Mouse (Mus musculus) cerebellum, postnatal 10 days (tissue): Measurements from ENCODE around the gene Zfp865.
A peak's percentile ranks its signal among the peaks of the same experiment; 100 is the strongest.
"Not testable (repeated sequence)": the region's sequence is repeated elsewhere in the genome, so short reads cannot be mapped to it uniquely, and the experiment has no call there.

Experiments
- DNase-seq, 2 experiments: peaks; one replicate each; pipeline ENCODE4 v3.0.0; 2021; ENCODE audit warnings: mixed read lengths in 2 of 2

Gene Zfp865

DNA sequence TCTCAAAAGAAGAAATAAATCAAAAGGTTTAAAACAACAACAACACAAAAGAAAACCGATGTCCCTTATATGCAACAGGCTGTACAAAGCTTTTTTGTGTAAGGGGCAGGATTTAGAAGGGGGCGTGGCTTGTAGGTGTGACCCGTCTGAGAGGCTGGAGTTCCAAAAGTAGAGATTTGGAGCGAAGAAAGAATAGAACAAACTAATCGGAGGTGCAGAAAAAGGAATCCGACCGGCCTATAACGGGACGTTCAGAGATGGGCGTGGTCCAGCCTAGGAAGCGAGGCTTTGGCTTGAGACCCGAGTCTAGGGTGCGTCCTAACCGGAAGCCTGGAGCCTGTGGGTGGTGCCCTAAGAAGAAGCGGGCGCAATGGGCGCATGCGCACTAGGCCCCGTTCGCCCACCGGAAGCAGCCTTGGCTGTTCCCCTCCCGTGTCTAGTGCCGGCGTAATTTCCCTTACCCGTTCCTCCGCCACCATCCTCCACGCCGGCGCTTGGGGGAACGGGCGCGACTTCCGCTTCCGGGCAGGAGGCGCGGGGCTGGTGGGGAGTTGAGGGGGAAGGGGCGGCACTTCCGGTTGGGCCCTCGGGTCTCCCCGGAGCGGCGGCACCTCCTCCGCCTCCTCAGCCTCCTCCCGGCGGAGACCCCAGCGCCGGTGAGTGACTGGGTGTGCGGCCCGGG, at the start of gene Zfp865, which contains the start of gene Ccdc106:
Gene Zfp865, plus strand, starts transcription at position 377 of the 682 bp plus-strand sequence.
Gene Ccdc106, plus strand, starts transcription at position 554 of the 682 bp plus-strand sequence.
- DNase-seq = peak; percentile 99

DNA sequence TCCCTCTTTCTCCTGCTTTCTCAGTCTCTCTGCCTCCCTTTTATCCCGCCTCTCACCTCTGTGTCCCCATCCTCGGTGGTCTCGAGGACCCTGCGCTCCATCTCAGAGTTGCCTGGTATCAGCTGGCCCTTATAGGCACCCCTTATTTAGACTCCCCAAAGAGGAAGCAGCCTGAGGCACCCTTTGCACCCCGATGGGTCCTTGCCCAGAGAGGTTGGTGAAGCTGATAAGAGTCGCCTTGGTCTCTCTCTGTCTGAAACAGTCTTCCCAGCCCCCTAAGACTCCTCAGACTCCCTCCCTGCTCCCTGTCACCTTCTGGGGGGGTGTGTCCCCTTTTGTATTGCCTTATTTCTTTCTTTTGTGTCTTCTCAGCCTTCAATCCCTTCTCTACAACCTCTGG, 49.1 kb upstream of the Zfp865 start, which contains the start of gene Sbk3:
Gene Sbk3, minus strand, starts transcription at position 101 of the 400 bp plus-strand sequence.
- no peak for DNase-seq

DNA sequence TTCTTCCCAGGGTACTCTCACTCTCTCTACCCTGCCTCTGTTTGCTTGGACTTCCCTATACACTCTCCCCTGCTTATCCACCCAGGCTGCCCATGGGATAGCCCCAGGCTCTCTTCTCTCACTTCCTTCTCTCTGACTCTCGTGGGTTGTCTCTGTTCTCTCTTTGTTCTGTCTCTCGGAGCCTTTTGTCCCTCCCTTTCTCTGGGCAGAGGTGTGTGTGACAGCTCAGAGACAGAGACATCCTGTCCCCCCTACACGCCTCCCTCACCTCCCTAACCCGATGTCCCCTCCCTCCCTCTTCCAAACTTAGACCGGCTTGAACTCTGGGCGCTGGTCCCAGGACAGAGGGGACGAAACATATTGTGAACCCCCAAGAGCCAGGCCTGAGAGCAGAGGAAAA, 48.5 kb upstream of the Zfp865 start:
- no peak for DNase-seq

DNA sequence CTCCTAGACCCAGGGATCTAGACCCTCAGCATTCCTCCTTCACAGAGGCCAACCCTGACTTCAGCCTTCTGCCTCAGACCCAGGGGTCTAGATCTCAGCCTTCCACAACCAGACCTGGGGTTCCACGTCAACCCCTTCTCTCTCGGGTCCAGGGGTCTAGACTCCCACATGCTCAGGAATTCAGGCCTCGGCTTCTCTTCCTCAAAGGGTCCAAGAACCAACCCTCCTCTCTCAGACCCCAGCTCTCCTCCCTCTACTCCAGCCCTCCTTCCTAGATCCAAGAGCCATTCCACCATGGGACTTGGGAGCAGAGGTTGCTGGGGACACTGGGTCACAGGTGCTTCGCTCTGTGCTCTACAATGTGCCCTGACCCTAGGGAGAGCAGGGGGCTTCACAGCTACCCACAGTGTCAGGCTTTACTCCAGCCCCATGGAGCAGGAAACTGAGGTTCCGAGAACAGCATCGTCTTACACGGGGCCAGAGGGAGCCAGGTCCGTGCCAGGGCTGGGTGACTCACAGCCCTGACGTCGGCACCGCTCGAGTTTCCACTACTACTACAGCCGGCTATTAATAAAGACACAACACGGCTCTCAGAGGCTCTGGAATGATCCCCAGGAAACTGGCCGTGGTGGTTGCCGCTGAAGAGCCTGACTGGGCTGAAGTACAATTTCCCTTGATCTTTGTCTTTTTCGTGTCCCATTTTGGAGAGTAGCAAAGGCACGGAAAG, 47.7 kb upstream of the Zfp865 start:
- DNase-seq = no peak

DNA sequence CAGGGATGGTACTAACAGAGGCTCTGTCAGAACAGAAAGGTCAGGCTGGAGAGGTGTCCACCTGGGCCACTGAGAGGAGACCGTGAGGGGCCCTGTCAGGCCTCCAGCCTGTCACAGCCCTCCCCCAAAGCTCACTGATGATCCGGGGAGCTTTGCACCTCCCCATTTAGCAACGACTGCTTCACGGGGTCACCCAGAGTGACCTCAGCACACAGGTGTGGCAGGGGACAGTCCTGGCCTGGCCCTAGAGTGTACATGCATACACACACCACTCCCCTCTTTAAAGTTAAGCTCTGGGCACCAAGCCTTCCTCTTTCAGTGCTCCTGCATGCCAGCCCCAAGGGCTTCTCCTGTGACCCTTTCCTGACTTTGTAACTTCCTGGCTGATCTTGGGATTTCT, 44.7 kb upstream of the Zfp865 start:
- DNase-seq = no peak

DNA sequence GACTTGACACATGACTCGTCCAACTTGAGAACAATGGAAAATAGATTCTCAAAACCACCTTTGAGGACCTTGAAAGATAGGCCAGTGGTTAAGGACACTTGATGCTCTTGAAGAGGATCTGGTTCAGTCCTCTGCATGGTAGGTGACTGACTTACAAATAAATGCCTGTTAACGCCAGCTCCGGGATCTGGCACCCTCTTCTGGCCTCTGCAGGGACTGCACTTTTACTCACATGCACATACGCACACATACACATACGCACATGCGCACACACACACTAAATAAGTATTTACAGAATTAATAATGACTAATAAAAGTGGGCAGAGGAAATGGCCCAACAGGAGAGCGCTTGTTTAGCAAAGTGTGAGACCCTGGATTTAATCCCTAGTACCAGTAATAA, 43.3 kb upstream of the Zfp865 start:
- no peak for DNase-seq

DNA sequence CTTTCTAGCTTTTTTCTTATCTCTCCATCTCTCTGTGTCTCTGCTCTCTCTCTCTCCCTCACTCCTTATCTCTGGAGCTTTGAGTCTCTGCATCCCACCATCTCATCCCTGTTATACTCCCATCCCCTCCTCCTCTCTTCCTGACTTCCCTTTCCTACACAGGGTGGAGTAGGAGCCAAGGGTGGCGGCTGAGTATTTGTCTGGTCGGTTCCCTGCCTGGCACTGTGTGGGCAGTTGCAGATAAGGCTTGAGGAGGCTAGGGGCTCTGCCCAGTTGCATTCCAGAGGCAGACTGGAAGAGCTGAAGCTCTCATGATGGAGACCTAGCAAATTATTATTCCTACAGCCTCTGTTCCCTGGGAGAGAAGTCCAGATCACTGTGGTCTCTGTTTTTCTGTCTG, 31.9 kb upstream of the Zfp865 start:
- no peak for DNase-seq

DNA sequence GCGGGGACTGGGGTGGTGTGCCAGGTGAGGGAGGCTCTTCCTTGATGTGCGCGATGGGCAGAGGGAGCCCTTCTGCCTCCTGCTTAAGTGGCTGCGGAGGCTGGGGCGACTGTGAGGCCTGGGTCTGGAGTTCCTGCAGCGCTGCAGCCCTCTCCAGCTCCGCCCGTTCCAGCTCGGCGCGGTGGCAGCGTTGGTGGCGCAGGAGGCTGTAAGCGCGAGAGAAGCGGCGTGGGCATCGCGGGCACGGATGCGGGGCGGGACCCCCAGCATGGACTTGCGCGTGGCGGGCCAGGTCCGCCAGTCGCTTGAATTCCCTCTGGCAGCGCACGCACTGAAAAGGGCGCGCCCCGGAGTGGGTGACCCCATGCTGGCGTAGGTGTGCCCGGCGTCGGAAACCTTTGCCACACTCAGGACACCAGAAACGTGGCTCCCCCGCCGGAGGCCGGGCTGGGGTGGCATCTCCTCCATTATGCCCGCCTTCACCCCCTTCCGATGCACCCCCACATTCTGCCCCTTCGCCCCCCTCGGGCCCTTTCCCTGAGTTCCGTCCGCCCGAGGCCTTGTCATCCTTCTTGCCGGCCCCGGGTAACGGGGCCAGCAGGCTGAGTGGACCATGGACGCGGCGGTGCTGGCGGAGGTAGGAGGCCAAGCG, 26.7 kb upstream of the Zfp865 start:
- DNase-seq = peak; percentile 35 to 42

DNA sequence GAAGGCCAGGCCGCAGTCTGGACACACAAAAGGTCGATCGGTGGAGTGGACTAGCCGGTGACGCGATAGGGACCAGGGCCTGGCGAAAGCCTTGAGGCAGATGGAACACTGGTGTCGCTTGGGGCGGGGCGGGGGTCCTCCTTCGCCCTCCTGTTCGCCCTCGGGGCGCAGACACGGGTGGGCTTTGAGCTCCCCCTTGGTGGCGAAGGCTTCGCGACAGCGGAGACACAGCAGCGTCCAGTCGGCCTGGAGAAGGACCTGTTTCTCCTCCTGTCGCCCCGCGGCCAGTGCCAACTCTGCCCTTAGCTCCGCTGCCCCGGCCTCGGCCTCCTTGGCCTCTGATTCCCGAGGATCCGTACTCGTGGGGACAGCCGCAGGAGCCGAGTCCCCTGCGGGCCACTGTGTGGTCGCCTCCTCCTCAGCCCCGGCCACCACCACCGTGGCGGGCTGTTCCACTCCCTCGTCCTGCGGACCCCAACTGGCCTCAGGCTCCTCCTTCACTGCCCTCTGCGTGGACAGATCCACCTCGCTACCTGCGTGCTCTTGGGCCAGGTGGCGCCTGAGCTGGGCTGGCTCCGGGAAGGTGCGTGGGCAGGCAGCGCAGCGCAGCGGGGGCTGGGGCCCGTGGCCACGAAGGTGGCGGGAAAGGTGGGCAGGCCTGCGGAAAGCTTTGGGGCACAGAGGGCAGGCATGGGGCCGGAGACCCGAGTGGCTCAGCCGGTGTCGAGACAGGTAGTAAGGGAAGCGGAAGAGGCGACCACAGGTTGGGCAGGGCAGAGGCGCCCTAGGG, 26.0 kb upstream of the Zfp865 start:
- peak; percentile 33 to 42 for DNase-seq

DNA sequence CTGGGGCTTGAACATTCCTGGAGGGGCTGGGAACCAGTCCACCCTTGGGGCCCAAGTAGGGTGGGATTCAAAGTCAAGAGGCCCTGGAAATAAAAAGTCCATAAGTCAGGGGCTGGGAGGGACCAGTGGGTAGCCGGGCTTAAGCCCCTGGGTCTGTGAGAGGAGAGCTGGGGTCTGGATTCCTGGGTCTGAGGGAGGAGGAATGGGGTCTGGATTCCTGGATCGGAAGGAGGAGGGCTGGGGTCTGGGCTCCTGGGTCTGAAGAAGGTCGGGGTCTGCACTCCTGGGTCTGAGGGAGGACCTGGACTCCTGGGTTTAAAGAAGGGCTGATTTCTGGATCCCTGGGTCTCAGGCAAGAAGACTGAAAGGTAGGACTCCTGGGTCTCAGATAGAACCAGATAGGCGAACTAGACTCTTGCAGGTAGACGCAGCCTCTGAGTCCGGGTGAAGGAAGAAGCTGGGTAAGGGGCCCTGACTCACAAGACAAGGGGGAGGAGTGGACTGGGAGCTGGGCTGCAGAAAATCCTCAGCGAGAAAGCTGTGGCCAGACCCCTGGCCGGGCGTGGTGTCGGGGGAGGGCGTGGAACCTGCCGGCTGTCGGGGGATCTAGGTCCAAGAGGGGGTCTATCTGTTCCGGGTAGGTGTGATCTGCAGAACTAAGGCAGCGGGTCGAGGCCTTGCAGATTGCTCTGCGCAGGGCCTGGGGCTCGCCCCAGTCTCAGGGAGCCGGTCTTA, 24.7 kb upstream of the Zfp865 start:
- no peak for DNase-seq

DNA sequence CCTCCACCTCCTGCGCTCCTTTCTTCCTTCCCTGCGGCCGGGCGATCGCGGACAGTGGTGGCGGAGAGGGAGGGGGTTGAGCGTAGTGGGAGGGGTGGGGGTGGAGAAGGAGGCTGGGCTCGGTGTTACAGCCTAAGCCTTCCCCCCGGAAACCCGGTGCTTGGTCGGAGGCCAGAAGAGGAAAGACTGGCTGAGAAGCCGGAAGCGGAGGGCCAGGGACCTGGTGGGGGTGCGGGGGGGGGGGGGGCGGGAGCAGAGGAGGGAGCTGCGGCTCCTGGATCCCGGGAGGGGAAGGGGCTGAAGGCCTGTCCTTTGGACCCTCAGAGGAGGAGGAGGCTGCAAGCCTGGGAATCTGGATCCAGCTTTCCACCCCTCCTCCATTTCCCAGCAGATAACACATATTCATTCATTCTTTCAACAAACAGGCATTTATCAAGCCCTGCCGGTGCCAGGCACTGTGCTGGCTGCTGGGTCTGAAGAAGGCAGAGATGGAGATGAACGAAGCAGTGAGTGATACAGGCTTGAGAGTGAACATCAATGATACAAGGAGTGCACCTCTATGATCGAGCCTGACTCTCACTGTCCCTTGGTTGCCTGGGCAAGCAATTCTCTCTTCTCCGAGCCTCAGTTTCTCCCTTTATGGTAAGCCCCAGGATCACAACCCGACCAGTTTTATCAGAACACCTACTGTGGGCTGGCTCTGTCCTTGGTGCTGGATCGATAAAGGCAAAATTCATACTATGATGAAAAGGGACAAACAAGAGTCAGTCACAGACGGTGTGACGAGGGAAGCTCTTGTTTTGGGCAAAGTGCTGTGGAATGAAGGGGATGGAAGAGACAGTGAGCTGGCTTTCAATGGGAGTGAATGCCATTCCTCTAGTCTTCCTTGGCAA, 23.9 kb upstream of the Zfp865 start, which contains the start of gene Zfp579:
Gene Zfp579, minus strand, starts transcription at position 156 of the 893 bp plus-strand sequence.
- peak; percentile 99 for DNase-seq

DNA sequence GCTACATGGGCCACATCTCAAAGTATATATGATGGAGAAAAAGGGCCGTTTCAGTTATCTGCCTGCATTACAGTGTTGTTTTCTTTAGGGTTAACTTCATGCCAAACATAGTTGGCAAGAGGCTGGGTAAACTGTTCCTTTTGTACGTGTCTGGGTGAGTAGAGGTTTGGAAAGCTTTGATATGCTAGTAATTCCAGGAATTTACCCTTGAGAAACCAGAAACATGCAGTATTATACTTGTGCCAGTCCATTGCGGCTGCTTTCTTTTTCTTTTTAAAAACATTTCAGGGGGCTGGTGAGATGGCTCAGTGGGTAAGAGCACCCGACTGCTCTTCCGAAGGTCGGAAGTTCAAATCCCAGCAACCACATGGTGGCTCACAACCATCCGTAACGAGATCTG, 23.2 kb upstream of the Zfp865 start:
- no peak for DNase-seq

DNA sequence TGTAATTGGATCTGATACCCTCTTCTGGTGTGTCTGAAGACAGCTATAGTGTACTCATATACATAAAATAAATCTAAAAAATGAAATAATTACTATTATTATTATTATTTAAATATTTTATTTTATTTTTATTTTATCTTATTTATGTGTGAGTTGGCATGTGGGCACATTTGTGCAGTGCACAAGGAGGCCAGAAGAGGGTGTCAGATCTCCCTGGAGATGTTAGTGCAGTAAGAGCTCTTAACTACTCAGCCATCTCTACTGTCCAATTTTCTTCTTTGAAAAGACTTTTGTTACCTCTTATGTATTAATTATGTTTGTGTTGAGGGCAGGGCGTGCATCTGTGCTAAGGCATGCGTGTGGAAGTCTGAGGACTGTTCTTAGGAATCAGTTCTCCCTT, 20.3 kb upstream of the Zfp865 start:
- no peak for DNase-seq

DNA sequence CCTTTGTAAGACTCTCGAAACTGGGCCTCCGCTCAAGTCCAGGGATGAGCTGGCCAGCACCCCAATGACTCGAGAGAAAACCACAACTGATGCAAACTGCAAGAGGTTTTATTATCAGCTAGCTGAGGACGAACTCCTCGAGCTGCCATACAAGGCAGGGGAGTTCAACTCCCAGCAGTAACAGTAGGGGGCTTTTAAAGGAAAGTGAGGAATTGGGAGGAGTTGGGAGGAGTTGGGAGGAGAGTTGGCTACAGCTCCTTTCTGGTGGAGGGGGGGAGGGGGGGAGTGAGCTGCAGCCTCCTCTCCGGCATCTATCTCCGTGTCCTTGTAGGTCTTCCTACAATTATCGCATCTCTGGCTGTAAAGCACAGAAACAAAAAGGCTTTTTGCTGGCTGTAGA, 17.3 kb upstream of the Zfp865 start:
- not testable (repeated sequence) for DNase-seq

DNA sequence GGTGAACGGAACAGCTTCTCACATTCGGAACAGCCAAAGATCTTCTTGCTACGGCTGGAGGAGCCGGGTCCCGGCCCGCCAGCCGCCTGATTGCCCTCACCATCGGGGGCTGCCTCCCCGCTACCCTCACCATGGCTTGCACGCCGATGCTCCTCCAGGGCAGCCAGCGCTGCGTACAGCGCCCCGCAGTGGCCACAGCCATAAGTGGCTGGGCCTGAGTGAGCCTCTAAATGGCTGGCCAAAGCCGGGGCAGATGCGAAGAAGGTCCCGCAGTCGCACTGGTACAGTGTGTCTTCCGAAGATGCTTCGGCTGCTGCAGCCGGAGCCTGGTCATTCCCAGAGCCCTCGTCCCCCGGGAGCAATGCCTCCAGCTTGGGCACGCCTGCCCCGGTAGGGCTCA, 11.9 kb upstream of the Zfp865 start:
- no peak for DNase-seq

DNA sequence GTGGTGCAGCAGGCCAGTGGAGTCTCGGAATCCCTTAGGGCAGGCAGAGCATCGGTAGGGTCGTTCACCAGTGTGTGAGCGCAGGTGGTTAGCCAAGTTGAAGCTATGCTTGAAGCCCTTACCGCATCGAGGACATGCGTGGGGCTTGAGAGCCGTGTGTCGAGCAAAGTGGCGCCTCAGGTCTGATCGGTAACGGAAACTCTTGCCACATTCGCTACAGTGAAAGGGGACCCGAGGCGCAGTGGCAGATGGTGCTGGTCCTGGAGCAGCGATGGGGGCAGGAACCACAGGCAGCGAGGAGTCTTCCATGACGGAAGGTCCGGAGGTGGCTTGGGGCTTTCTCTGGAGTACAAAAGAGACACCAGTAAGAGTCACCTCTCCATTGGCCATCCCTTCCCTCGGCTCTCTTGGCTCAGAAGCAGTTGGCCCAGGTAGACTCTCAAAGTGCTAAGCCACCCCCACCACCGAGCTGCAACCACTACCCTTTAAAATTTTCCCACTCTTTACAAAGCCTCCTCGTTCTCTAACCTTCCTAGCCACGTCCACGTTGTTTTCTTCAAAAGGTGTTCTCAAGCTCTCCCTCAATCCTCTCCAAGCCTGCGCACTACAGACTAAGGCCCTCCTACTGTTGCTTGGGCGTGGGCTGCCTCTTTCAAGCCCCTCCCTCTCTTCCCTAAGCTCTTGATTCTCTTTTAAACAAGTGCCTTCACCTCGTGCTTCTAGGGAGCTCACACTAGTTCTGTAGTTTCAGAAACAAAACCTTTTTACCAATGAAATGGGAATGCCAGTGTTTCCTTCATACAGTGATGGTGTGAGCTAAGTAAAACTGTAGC, 7.3 kb upstream of the Zfp865 start:
- no peak for DNase-seq

DNA sequence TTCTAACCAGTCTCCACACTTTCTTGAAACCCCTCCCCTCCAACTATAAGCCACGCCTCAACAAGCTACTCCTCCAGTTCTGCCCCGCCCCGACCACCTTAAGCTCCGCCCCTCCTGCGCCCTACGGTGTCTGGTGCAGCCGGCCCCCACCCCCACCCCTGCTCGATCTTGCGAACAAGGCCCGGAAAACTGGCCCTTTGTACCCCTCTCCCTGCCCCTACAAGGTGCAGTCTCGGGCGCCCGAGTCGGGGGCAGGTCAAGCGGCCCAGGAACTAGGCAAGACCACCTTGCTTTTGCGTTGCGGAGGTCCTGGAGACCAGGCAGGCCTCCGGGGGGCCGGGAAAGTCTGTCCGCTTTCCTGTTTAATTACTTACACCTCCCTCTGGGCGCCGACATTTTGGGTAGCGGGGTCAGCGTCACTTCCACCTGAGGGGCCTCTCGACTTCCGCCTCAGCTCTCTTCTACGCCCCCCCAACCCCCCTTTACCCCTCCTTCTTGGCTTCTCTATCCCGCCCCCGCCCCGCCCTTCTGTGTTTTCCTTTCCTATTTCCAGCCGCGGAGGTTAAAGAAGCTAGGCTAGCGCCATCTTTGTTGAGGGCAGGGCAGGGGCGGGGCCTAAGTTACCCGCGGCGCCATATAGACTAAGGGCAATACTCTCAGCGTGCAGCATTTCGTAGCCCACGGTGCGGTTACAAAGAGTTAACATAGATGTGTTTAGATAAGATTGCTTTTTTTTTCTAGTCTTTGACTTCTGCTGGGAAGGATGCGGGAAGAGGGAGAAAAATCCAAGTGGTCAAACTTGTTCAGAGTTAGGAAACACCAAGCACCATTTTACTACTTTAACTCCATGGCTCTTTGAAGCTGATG, 5.7 kb upstream of the Zfp865 start, which contains the start of the genes Zfp524 and Fiz1:
Gene Zfp524, plus strand, starts transcription at position 165 of the 867 bp plus-strand sequence.
Gene Fiz1, minus strand, starts transcription at position 447 of the 867 bp plus-strand sequence.
- peak; percentile 99 for DNase-seq

DNA sequence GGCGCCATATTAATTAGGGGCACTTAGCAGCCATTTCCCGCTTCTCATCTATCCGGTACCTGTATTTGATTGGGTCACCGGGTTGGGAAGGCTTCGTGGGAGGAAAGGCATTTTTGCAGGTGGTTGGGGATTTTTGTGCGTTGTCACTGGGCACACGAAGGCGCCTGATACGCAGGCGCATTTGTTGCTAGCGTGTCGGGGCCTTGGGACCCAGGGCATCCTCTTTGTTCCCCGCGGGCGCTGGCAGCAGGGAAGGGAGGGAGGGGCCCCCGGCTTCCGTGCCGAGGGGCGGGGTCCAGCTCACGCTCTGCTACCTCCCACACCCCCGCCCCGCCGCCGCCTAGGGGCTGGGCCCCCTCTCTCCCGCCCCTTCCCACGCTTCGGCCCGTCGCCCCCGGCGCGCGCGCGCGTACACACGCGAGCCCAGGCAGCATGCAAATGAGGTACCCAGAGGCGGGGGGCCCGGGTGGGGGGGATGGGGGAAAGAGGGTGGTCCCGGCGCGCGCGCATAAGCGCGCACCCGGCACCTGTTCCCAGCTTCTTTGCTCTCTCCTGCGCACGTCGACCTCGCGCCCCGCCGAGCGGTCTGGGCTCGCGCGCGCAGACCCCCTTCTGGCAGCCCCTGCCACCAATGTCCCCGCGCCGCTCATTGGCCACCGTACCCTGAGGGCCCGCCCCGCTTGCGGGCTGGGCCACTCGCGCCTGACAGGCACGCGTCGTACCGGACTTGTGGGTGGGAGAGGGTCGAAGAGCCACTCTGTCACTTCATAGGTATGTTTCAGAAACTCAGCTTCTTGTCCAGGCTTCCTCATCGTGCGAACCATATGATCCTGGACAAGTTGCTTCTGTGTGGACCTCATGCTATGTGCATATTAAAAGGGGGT, 4.8 kb upstream of the Zfp865 start, which contains the start of gene Gm44973:
Gene Gm44973, plus strand, starts transcription at position 379 of the 884 bp plus-strand sequence.
- DNase-seq = peak; percentile 97 to 99
